Mouse (Mus musculus): ENCODE results near the gene Fam229b. TPM values are rescaled to one million over a fixed set of nuclear protein-coding genes. Genes with fewer than 3 reads are reported as not detected.

Fam229b gene
- polyA plus RNA-seq (2012; ENCODE audit: low replicate concordance): 0.11 TPM in 1 of 2 replicates, not detected in the other

GRCm38 (mm10) chr10:39133462-39134310 is at the start of gene Fam229b, which contains the start of gene Tube1:
TSS of gene Fam229b (minus strand) at chr10:39133914.
TSS of gene Tube1 (plus strand) at chr10:39133976.

DNA sequence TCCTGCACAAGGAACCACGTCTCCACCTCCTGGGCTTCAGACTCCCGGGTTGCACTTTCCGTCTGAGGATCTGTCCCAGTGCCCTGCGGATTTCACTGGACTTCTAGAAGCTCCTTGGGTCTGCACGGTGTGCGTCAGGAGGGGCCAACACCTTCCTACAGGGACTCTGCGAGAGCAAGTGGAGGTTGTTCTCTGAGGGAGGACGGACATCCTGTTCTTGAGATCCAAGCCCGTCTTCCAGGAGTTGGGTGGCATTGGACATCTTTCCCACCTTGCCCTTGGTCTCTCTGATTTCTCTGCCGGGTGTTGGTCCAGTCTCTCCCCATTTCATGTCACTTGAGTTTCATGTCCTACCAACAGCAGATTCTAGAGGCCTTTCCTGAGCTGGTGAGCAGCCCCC is 30.0 kb upstream of the Fam229b start, which contains the start of gene Ccn6:
Gene Ccn6 (minus strand): TSS at position 101 of the 400 bp plus-strand sequence.

Other genes starting within 250 kb of the Fam229b start
- gene Lama4, start 168.4 kb downstream of the Fam229b start, polyA plus RNA-seq (2012; ENCODE audit: low replicate concordance): 0.07 and 0.11 TPM in 2 replicates
- 2.1 and 2.5 TPM in 2 replicates for gene Tube1, start 62 bp upstream of the Fam229b start, polyA plus RNA-seq (2012; ENCODE audit: low replicate concordance)
- not detected in 2 replicates for gene Ccn6, start 29.9 kb upstream of the Fam229b start, polyA plus RNA-seq (2012; ENCODE audit: low replicate concordance)
- 19.7 and 20.5 TPM in 2 replicates for gene Fyn, start 234.9 kb upstream of the Fam229b start, polyA plus RNA-seq (2012; ENCODE audit: low replicate concordance)